Mouse (Mus musculus): ENCODE measurements around the gene Rft1. TPM values are rescaled to one million over a fixed set of nuclear protein-coding genes. Genes with fewer than 3 reads are reported as not detected.
A peak's percentile ranks its signal among the peaks of the same experiment; 100 is the strongest.

Gene Rft1
- polyA plus RNA-seq, 1 experiment from 2014 or later, result 7.0 TPM

- Histone ChIP-seq H3K9ac (replicated peaks) (peak overlapping the region; percentile 97), H3K4me2 (ENCODE audit: low read depth, low read length) (peak overlapping the region; percentile 84), H3K27ac (ENCODE audit: low read depth) (peak overlapping the region; percentile 95), H3K9me3 (ENCODE audit: low read length) (no peaks in the 10 kb centered on the region), H3K27me3 (ENCODE audit: insufficient read depth, low read length) (no peaks in the 10 kb centered on the region), H3K4me3 (ENCODE audit: low read depth, low read length) (peak overlapping the region; percentile 93), H3K36me3 (replicated peaks; ENCODE audit: insufficient read depth, low read length) (0 out of 2 replicates have a peak, but pooled peaks cover 5% of the 10 kb centered on the region), H3K4me1 (ENCODE audit: insufficient read depth) (peaks cover 13% of the 10 kb centered on the region; the same call in 1 of the 2 replicates)
- WGBS (ENCODE audit: insufficient replicate concordance), result 36% methylated on average over 4 of the region's 4 CpGs
- TF ChIP-seq CTCF (IDR thresholded peaks at IDR 0.05; ENCODE audit: low read depth) (no peak), EP300 (IDR thresholded peaks at IDR 0.05; ENCODE audit: low read depth) (no peak)
- ATAC-seq (peak; percentile 24; the same call in 1 of the 2 replicates), DNase-seq (no peak)
These were observed 600 bp downstream of the Rft1 start for GRCm38 (mm10) chr14:30654691-30655228.

GRCm38 (mm10) chr14:30655531-30655930, 1.4 kb downstream of the Rft1 start:
- WGBS (ENCODE audit: insufficient replicate concordance), result 50% methylated on average over 1 of the region's 1 CpGs
- H3K9ac ChIP-seq (replicated peaks), result no peak overlapping the region

DNA sequence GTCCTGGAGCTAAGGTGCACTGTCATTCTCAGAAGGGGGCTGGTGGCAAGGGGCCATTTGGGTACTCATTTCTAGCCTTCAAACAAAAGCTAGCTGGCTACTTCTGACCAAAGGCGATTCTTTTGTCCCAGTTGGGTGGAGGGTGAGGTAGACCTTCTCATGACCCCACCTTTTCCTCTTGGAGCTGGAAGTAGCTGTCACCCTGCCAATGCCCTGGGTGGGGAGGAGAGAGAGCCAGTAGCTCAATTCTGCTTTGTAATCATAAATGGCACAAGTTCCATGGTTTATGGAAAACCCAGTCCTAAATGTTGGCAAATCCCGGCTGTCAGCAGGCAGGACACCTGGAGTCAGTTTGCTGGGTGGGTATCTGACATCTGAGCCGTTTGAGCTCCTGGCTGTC, 11.9 kb downstream of the Rft1 start:
- DNase-seq, result no peak
- Histone ChIP-seq H3K4me2 (ENCODE audit: low read depth, low read length) (no peak overlapping the region), H3K27ac (ENCODE audit: low read depth) (no peak overlapping the region), H3K36me3 (replicated peaks; ENCODE audit: insufficient read depth, low read length) (peaks cover 60% of the 10 kb centered on the region), H3K27me3 (ENCODE audit: insufficient read depth, low read length) (no peaks in the 10 kb centered on the region), H3K4me3 (ENCODE audit: low read depth, low read length) (no peak overlapping the region), H3K9me3 (ENCODE audit: low read length) (no peaks in the 10 kb centered on the region), H3K4me1 (ENCODE audit: insufficient read depth) (no peaks in the 10 kb centered on the region; the same call in 1 of the 2 replicates), H3K9ac (replicated peaks) (no peak overlapping the region)
- 72% methylated on average over 3 of the region's 3 CpGs for WGBS (ENCODE audit: insufficient replicate concordance)
- no peak for TF ChIP-seq CTCF (IDR thresholded peaks at IDR 0.05; ENCODE audit: low read depth)
- TF ChIP-seq EP300 (IDR thresholded peaks at IDR 0.05; ENCODE audit: low read depth), result no peak
- ATAC-seq, result no peak

More at GRCm38 (mm10) chr14:30655531-30655930, 1.4 kb downstream of the Rft1 start:
- no peak for ATAC-seq
- no peak overlapping the region for H3K4me3 ChIP-seq (ENCODE audit: low read depth, low read length)
- no peaks in the 10 kb centered on the region for H3K9me3 ChIP-seq (ENCODE audit: low read length)
- no peak overlapping the region for H3K4me2 ChIP-seq (ENCODE audit: low read depth, low read length)
- H3K27ac ChIP-seq (ENCODE audit: low read depth), result no peak overlapping the region
- DNase-seq, result no peak
- H3K27me3 ChIP-seq (ENCODE audit: insufficient read depth, low read length), result no peaks in the 10 kb centered on the region
- no peak for TF ChIP-seq EP300 (IDR thresholded peaks at IDR 0.05; ENCODE audit: low read depth)
- no peak for TF ChIP-seq CTCF (IDR thresholded peaks at IDR 0.05; ENCODE audit: low read depth)
- peaks cover 5% of the 10 kb centered on the region; the same call in 1 of the 2 replicates for H3K36me3 ChIP-seq (replicated peaks; ENCODE audit: insufficient read depth, low read length)
- H3K4me1 ChIP-seq (ENCODE audit: insufficient read depth), result peaks cover 13% of the 10 kb centered on the region; the same call in 1 of the 2 replicates

GRCm38 (mm10) chr14:30666604-30667003, 12.4 kb downstream of the Rft1 start:
- Histone ChIP-seq H3K4me3 (ENCODE audit: low read depth, low read length) (no peak overlapping the region), H3K4me2 (ENCODE audit: low read depth, low read length) (no peak overlapping the region), H3K9ac (replicated peaks) (no peak overlapping the region), H3K9me3 (ENCODE audit: low read length) (no peaks in the 10 kb centered on the region), H3K36me3 (replicated peaks; ENCODE audit: insufficient read depth, low read length) (peaks cover 55% of the 10 kb centered on the region), H3K27me3 (ENCODE audit: insufficient read depth, low read length) (no peaks in the 10 kb centered on the region), H3K4me1 (ENCODE audit: insufficient read depth) (no peaks in the 10 kb centered on the region; the same call in 1 of the 2 replicates), H3K27ac (ENCODE audit: low read depth) (no peak overlapping the region)
- TF ChIP-seq CTCF (IDR thresholded peaks at IDR 0.05; ENCODE audit: low read depth) (no peak), EP300 (IDR thresholded peaks at IDR 0.05; ENCODE audit: low read depth) (no peak)
- WGBS (ENCODE audit: insufficient replicate concordance), result 81% methylated on average over 4 of the region's 4 CpGs
- ATAC-seq, result no peak
- no peak for DNase-seq

DNA sequence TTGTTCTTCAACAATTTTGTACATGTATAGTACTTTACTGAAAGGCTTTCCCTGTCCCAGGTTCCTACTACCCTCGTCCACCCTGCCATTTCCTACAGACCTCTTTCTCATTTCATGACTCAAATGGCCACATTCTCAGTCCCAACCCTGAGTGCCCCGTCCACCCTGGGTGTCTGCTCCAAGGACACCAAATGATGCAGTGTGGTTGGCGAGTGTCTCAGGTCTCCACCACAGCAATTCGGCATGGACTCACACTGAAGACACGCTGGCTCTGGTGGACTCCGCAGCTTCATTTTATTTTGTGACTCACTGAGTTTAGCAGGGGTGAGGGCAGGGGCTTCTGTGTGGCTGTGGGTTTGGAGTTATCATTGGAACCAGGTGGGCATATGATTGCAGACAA, 16.0 kb downstream of the Rft1 start:
- Histone ChIP-seq H3K9ac (replicated peaks) (no peak overlapping the region), H3K4me3 (ENCODE audit: low read depth, low read length) (no peak overlapping the region)

GRCm38 (mm10) chr14:30671095-30671985, 17.2 kb downstream of the Rft1 start:
- H3K4me3 ChIP-seq (ENCODE audit: low read depth, low read length), result no peak overlapping the region
- ATAC-seq (peak; percentile 15; the same call in 1 of the 2 replicates), DNase-seq (no peak)
- no peak overlapping the region for H3K9ac ChIP-seq (replicated peaks)
- H3K27ac ChIP-seq (ENCODE audit: low read depth), result peak overlapping the region; percentile 69
- no peak for TF ChIP-seq EP300 (IDR thresholded peaks at IDR 0.05; ENCODE audit: low read depth)
- TF ChIP-seq CTCF (IDR thresholded peaks at IDR 0.05; ENCODE audit: low read depth), result no peak
- WGBS (ENCODE audit: insufficient replicate concordance), result 63% methylated on average over 15 of the region's 15 CpGs
- no peaks in the 10 kb centered on the region for H3K9me3 ChIP-seq (ENCODE audit: low read length)
- H3K4me2 ChIP-seq (ENCODE audit: low read depth, low read length), result peak overlapping the region; percentile 24; the same call in 1 of the 2 replicates
- peaks cover 39% of the 10 kb centered on the region for H3K36me3 ChIP-seq (replicated peaks; ENCODE audit: insufficient read depth, low read length)
- H3K27me3 ChIP-seq (ENCODE audit: insufficient read depth, low read length), result no peaks in the 10 kb centered on the region
- H3K4me1 ChIP-seq (ENCODE audit: insufficient read depth), result no peaks in the 10 kb centered on the region; the same call in 1 of the 2 replicates

More for the DNA sequence above, 16.0 kb downstream of the Rft1 start:
- TF ChIP-seq EP300 (IDR thresholded peaks at IDR 0.05; ENCODE audit: low read depth) (no peak), CTCF (IDR thresholded peaks at IDR 0.05; ENCODE audit: low read depth) (no peak)
- Histone ChIP-seq H3K4me2 (ENCODE audit: low read depth, low read length) (no peak overlapping the region), H3K4me1 (ENCODE audit: insufficient read depth) (no peaks in the 10 kb centered on the region; the same call in 1 of the 2 replicates), H3K27me3 (ENCODE audit: insufficient read depth, low read length) (no peaks in the 10 kb centered on the region), H3K27ac (ENCODE audit: low read depth) (no peak overlapping the region), H3K9me3 (ENCODE audit: low read length) (no peaks in the 10 kb centered on the region), H3K36me3 (replicated peaks; ENCODE audit: insufficient read depth, low read length) (peaks cover 45% of the 10 kb centered on the region)
- WGBS (ENCODE audit: insufficient replicate concordance), result 88% methylated on average over 6 of the region's 6 CpGs
- DNase-seq (no peak), ATAC-seq (no peak)
